Mouse (Mus musculus): Measurements from ENCODE around the gene Gm42372. TPM values are rescaled to one million over a fixed set of nuclear protein-coding genes. Genes with fewer than 3 reads are reported as not detected.

The Gm42372 gene
- polyA plus RNA-seq, 2 experiments = 0.01 to 0.03 TPM

DNA sequence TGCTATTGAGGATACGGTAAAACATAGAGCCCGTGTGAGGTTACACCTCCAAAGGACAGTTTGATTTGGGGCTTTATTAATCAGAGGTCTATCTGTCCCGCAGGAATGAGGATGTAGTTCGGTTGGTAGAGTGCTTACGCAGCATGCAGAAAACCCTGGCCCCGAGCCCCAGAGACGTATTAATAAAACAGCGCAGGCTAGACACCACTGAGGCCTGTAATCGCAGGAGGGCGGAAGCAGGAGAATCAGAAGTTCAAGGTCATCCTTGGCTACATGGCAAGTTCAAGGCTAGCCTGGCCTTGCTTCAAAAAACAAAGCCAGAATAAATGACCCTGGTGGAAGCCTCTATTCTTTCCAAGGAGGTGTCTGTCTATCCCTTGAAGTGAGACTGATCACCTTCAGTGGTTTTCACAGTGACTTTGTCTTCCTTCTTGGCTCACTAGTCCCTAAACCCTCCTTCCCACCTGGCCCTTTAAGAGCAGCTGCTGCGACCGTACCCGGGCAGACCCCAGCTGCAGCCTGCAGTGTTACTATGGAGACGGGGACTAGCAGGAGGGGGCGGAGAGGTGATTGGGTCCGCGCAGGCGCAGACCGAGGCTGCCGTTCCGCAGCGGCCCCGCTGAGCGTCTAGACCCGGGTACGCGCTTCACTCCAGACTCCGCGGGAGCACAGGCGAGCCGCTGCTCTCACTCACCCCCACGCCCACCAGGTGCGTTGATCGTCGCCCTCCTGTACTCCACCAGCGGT is 38.7 kb upstream of the Gm42372 start, which contains the start of gene Pnmal2:
TSS of gene Pnmal2 (plus strand) at position 622 of the 747 bp plus-strand sequence.
- no peak for DNase-seq (ENCODE audit: low read depth in 3 of 3, low spot score in 3 of 3)
- Histone ChIP-seq H3K4me2 (ENCODE audit: low read depth) (peak within 1 kb of the TSS; percentile 56), H3K4me1 (replicated peaks; ENCODE audit: control insufficient read depth in 2 of 2, insufficient read depth in 2 of 2, low read length in 1 of 2) (no peaks in the 10 kb centered on the region), H3K27ac (no peak within 1 kb of the TSS), H3K4me3 (ENCODE audit: insufficient read depth in 1 of 2, low read depth in 2 of 2, low read length in 2 of 2) (peak within 1 kb of the TSS; percentile 26 to 38), H3K9me3 (ENCODE audit: control insufficient read depth, low read length) (no peaks in the 10 kb centered on the region), H3K9ac (replicated peaks) (no peak within 1 kb of the TSS), H3K27me3 (ENCODE audit: control insufficient read depth, insufficient read depth, low read length) (peaks cover 61% of the 10 kb centered on the region), H3K36me3 (replicated peaks; ENCODE audit: control insufficient read depth, insufficient read depth, low read depth) (no peaks in the 10 kb centered on the region)
- 0 out of 2 replicates have a peak, but pooled peaks have one; percentile 37 for ATAC-seq (ENCODE audit: insufficient read depth)
- 16% methylated on average over 36 of the region's 36 CpGs for WGBS (ENCODE audit: insufficient replicate concordance)
- TF ChIP-seq EP300 (IDR thresholded peaks at IDR 0.05; ENCODE audit: low read depth) (no peak), CTCF (IDR thresholded peaks at IDR 0.05; ENCODE audit: low read depth) (no peak)

DNA sequence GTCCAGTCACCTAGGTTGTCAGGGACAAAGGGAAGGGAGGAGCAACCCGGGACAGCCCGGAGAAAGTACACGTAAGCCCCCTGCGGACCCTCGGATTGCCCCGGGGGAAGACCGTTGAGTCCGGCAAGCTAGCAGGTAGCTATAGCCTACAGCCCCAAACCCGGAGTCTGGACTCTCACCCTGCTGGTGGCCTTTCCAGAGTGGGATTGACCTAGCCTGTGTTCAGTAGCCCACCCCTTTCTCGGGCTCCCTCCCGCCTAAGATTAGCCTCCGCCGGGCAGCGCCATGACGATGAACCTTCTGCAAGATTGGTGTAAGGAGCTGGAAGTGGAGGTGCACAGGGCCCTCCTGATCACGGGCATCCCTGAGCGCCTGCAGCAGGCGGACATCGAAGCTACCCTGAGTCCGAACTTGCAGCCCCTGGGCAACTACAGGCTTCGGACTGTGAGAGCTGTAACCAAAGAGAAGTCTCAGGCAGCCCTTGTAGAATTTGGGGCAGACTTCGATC is 38.0 kb upstream of the Gm42372 start:
- ATAC-seq (ENCODE audit: insufficient read depth) (no peak), DNase-seq (ENCODE audit: low read depth in 3 of 3, low spot score in 3 of 3) (no peak)
- Histone ChIP-seq H3K9ac (replicated peaks) (no peak overlapping the region), H3K4me2 (ENCODE audit: low read depth) (peak overlapping the region; percentile 56), H3K4me3 (ENCODE audit: insufficient read depth in 1 of 2, low read depth in 2 of 2, low read length in 2 of 2) (peak overlapping the region; percentile 26 to 38), H3K36me3 (replicated peaks; ENCODE audit: control insufficient read depth, insufficient read depth, low read depth) (no peaks in the 10 kb centered on the region), H3K27me3 (ENCODE audit: control insufficient read depth, insufficient read depth, low read length) (peaks cover 67% of the 10 kb centered on the region), H3K27ac (no peak overlapping the region), H3K9me3 (ENCODE audit: control insufficient read depth, low read length) (no peaks in the 10 kb centered on the region), H3K4me1 (replicated peaks; ENCODE audit: control insufficient read depth in 2 of 2, insufficient read depth in 2 of 2, low read length in 1 of 2) (no peaks in the 10 kb centered on the region)
- 6% methylated on average over 22 of the region's 22 CpGs for WGBS (ENCODE audit: insufficient replicate concordance)
- TF ChIP-seq CTCF (IDR thresholded peaks at IDR 0.05; ENCODE audit: low read depth) (no peak), EP300 (IDR thresholded peaks at IDR 0.05; ENCODE audit: low read depth) (no peak)

DNA sequence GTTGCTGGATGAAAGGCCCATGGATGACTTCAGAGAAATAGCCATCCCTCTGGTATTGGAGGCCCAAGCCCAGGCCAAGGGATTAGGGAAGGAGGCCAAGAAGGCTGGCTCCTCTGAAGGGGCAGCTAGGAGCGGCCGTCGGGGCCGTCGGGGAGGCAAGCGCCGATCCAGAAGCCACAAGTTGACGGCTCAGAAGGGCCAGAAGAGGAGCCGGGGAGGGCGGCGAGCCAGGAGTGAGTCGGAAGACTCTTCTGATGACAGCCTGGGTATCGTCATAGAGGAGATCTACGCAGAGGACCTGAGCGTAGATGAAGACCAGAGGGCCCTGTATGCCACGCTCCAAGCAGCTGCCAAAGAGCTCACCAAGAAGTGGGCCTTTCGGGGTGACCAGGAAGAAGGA is 37.5 kb upstream of the Gm42372 start:
- no peaks in the 10 kb centered on the region for H3K4me1 ChIP-seq (replicated peaks; ENCODE audit: control insufficient read depth in 2 of 2, insufficient read depth in 2 of 2, low read length in 1 of 2)
- H3K4me2 ChIP-seq (ENCODE audit: low read depth) = no peak overlapping the region
- H3K27ac ChIP-seq = no peak overlapping the region
- WGBS (ENCODE audit: insufficient replicate concordance) = 7% methylated on average over 17 of the region's 17 CpGs
- H3K9ac ChIP-seq (replicated peaks) = no peak overlapping the region
- no peak for DNase-seq (ENCODE audit: low read depth in 3 of 3, low spot score in 3 of 3)
- H3K4me3 ChIP-seq (ENCODE audit: insufficient read depth in 1 of 2, low read depth in 2 of 2, low read length in 2 of 2) = 0 out of 4 replicates have a peak overlapping the region, but pooled peaks of 1 of the 2 experiments have one; percentile 38
- no peaks in the 10 kb centered on the region for H3K9me3 ChIP-seq (ENCODE audit: control insufficient read depth, low read length)
- no peak for TF ChIP-seq EP300 (IDR thresholded peaks at IDR 0.05; ENCODE audit: low read depth)
- no peak for TF ChIP-seq CTCF (IDR thresholded peaks at IDR 0.05; ENCODE audit: low read depth)
- H3K36me3 ChIP-seq (replicated peaks; ENCODE audit: control insufficient read depth, insufficient read depth, low read depth) = no peaks in the 10 kb centered on the region
- ATAC-seq (ENCODE audit: insufficient read depth) = no peak
- peaks cover 67% of the 10 kb centered on the region for H3K27me3 ChIP-seq (ENCODE audit: control insufficient read depth, insufficient read depth, low read length)

DNA sequence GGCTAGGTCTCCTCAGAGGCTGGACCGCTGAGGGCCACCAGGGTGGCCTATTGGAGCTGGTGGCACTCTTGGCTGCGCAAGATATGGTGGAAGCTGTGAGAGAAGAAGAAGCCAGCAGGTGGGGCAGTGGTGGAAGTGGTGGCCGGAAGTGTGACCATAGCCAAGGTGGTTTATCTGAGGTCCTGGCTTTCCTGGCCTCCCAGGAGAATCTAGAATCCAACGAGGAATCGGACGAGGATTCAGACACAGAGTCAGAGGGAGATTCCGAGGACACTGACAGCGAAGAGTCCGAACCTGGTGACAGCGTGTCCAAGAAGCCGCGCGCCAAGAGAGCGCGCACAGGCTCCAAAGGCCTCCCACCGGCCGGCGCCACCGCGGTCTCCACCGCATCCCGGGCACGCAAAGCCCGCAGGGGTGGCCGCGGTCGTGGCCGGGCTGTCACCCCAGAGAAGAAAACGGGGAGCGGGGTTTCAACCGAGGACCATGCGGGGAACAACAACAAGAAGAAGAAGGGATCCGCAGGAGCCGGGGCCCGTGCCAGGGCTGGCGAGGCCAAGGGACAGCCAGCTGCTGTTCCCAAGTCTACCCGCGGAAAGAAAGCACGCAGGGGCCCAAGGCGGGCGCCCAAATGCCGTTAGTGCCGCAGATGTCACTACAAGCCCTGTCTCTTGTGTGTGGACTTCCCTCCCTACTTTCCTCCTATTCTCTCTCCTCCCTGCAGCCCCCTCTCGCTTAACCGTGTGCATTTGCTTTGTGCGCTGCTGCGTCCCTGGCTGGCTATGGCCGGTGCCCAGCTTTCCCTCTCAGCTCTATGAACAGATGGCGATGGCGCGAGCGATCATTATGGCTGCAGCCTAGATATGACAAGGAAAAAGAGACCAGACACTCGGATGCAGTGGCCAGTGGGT is 36.2 kb upstream of the Gm42372 start:
- Histone ChIP-seq H3K4me2 (ENCODE audit: low read depth) (peak overlapping the region; percentile 13; the same call in 1 of the 2 replicates), H3K27me3 (ENCODE audit: control insufficient read depth, insufficient read depth, low read length) (peaks cover 66% of the 10 kb centered on the region), H3K4me3 (ENCODE audit: insufficient read depth in 1 of 2, low read depth in 2 of 2, low read length in 2 of 2) (no peak overlapping the region), H3K9ac (replicated peaks) (no peak overlapping the region), H3K36me3 (replicated peaks; ENCODE audit: control insufficient read depth, insufficient read depth, low read depth) (no peaks in the 10 kb centered on the region), H3K9me3 (ENCODE audit: control insufficient read depth, low read length) (no peaks in the 10 kb centered on the region), H3K4me1 (replicated peaks; ENCODE audit: control insufficient read depth in 2 of 2, insufficient read depth in 2 of 2, low read length in 1 of 2) (0 out of 4 replicates have a peak, but pooled peaks cover 0 to 2% of the 10 kb centered on the region in 2 experiments), H3K27ac (no peak overlapping the region)
- WGBS (ENCODE audit: insufficient replicate concordance) = 4% methylated on average over 53 of the region's 53 CpGs
- ATAC-seq (ENCODE audit: insufficient read depth) (no peak), DNase-seq (ENCODE audit: low read depth in 3 of 3, low spot score in 3 of 3) (no peak)
- TF ChIP-seq EP300 (IDR thresholded peaks at IDR 0.05; ENCODE audit: low read depth) (no peak), CTCF (IDR thresholded peaks at IDR 0.05; ENCODE audit: low read depth) (peak; percentile 20; the same call in 1 of the 2 replicates)

Measured in liver, embryonic 14.5 days (tissue).